Mouse (Mus musculus) brain, embryonic 14.5 days (tissue): ENCODE results near the gene Cryba2.

ENCODE experiments used
- CTCF ChIP-seq: fragments of 200-500 bp; IDR thresholded peaks from 2 replicates; pipeline ENCODE4 v1.5.1; 2012; ENCODE audit warnings: inconsistent platforms, mild to moderate bottlenecking, moderate library complexity, borderline replicate concordance; ENCODE audit not compliant: insufficient read depth, insufficient read length; ENCODE audit errors: extremely low read depth
- POLR2A ChIP-seq: fragments of 200-500 bp; IDR thresholded peaks from 2 replicates; pipeline ENCODE4 v1.6.1; 2012; ENCODE audit warnings: mild to moderate bottlenecking, inconsistent platforms, borderline replicate concordance; ENCODE audit not compliant: poor library complexity, insufficient read depth, insufficient read length, severe bottlenecking; ENCODE audit errors: extremely low read depth

- TF ChIP-seq CTCF (no peak), POLR2A (no peak)
Observed at GRCm38 (mm10) chr1:74850251-74850650, 42.7 kb downstream of the Cryba2 start.
